Mouse (Mus musculus) cerebellum, adult (tissue): ENCODE data around the gene Smim15.

ENCODE experiments used
- ATAC-seq: cut with Nextera tagmentation; 2 replicates; pipeline ENCODE4 v1.9.2; 2017; ENCODE audit warnings: mild to moderate bottlenecking, moderate library complexity, mixed read lengths; ENCODE audit not compliant: insufficient number of reproducible peaks, low FRiP score, low TSS enrichment

Smim15 gene

GRCm38 (mm10) chr13:108060936-108061578 is 16.8 kb downstream of the Smim15 start:
- no peak for ATAC-seq

- ATAC-seq = no peak
Observed at GRCm38 (mm10) chr13:108062900-108063299, 18.7 kb downstream of the Smim15 start.

- ATAC-seq = no peak
Observed at GRCm38 (mm10) chr13:108063374-108064134, 19.3 kb downstream of the Smim15 start.

- ATAC-seq = no peak
Observed at GRCm38 (mm10) chr13:108064331-108064730, 20.1 kb downstream of the Smim15 start.

- ATAC-seq = no peak
Observed at GRCm38 (mm10) chr13:108066021-108066420, 21.8 kb downstream of the Smim15 start.

GRCm38 (mm10) chr13:108069151-108069550 is 24.9 kb downstream of the Smim15 start:
- no peak for ATAC-seq

GRCm38 (mm10) chr13:108070171-108070570 is 25.9 kb downstream of the Smim15 start:
- no peak for ATAC-seq

GRCm38 (mm10) chr13:108077476-108077875 is 33.2 kb downstream of the Smim15 start:
- no peak for ATAC-seq

GRCm38 (mm10) chr13:108077901-108078300 is 33.7 kb downstream of the Smim15 start:
- no peak for ATAC-seq

GRCm38 (mm10) chr13:108084086-108084485 is 39.8 kb downstream of the Smim15 start:
- peak; percentile 74; the same call in 1 of the 2 replicates for ATAC-seq

GRCm38 (mm10) chr13:108086036-108086435 is 41.8 kb downstream of the Smim15 start:
- ATAC-seq = no peak

- no peak for ATAC-seq
Observed at GRCm38 (mm10) chr13:108086724-108087123, 42.5 kb downstream of the Smim15 start.

- ATAC-seq = no peak
Observed at GRCm38 (mm10) chr13:108092290-108092689, 48.0 kb downstream of the Smim15 start.

- ATAC-seq = no peak
Observed at GRCm38 (mm10) chr13:108094681-108095080, 50.4 kb downstream of the Smim15 start.

- peak; percentile 99 for ATAC-seq
Observed at GRCm38 (mm10) chr13:108095617-108096016, 51.4 kb downstream of the Smim15 start.

GRCm38 (mm10) chr13:108096446-108096845 is 52.2 kb downstream of the Smim15 start:
- ATAC-seq = no peak
